Mouse (Mus musculus): ENCODE data around the gene Megf6. TPM values are rescaled to one million over a fixed set of nuclear protein-coding genes. Genes with fewer than 3 reads are reported as not detected.

Gene Megf6
- polyA plus RNA-seq, 1 experiment from 2014 or later, result 43.7 TPM

DNA sequence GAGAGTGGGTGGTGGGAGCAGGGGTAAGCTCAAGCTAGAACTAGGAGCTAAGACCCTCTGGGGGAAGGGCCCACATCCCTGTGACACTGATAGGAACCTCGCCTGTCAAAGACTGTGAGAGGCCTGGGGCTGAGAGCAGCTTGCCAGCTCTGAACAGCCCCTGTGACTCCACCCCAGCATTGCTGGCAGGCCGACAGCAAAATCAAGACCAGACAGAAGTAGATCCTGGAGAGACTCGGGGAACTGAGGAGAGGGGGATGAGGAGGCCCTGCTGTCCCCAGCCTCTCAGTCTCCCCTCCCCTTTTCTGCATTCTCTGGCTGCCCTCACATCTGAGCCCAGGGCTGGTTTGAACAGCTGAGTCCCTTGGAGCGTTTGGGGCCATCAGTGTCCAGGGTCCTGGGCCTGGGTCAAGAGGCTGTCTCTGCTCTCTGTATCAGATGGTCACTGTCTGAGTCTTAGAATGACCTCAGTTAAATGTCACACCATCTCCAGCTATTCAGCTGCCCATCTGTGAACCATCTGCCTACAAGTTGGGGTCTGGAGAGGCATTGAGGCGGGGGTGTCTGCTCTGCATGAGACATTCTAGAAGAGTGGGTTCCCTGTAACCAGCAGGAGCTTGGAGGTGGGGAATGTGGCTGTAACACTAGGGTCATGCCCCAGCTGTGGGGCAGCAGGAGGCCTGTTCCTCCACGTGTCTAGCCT, 53.9 kb downstream of the Megf6 start:
- peak overlapping the region; percentile 30; the same call in 1 of the 2 replicates for H3K27ac ChIP-seq
- H3K36me3 ChIP-seq, result no peaks in the 10 kb centered on the region
- WGBS, result 29% methylated on average over 6 of the region's 6 CpGs
- no peak overlapping the region for H3K4me2 ChIP-seq (replicated peaks)
- no peak overlapping the region for H3K9ac ChIP-seq
- H3K27me3 ChIP-seq, result no peaks in the 10 kb centered on the region
- no peak for ATAC-seq (ENCODE audit: low FRiP score)
- H3K4me1 ChIP-seq, result peaks cover 34% of the 10 kb centered on the region
- H3K4me3 ChIP-seq, result no peak overlapping the region
- no peaks in the 10 kb centered on the region for H3K9me3 ChIP-seq (replicated peaks)

- no peaks in the 10 kb centered on the region for H3K9me3 ChIP-seq (replicated peaks)
- no peaks in the 10 kb centered on the region for H3K36me3 ChIP-seq
- H3K4me3 ChIP-seq, result no peak overlapping the region
- no peaks in the 10 kb centered on the region for H3K27me3 ChIP-seq
- H3K4me1 ChIP-seq, result peaks cover 29% of the 10 kb centered on the region
- WGBS, result 45% methylated on average over 9 of the region's 9 CpGs
- H3K9ac ChIP-seq, result no peak overlapping the region
- H3K27ac ChIP-seq, result 0 out of 2 replicates have a peak overlapping the region, but pooled peaks have one; percentile 30
- no peak overlapping the region for H3K4me2 ChIP-seq (replicated peaks)
- ATAC-seq (ENCODE audit: low FRiP score), result no peak
These were observed 54.4 kb downstream of the Megf6 start for GRCm38 (mm10) chr4:154224970-154225309.

- 81% methylated on average over 9 of the region's 11 CpGs for WGBS
- Histone ChIP-seq H3K4me2 (replicated peaks) (no peak overlapping the region), H3K36me3 (no peaks in the 10 kb centered on the region), H3K9ac (no peak overlapping the region), H3K27ac (no peak overlapping the region), H3K27me3 (no peaks in the 10 kb centered on the region), H3K4me1 (peaks cover 36% of the 10 kb centered on the region), H3K9me3 (replicated peaks) (no peaks in the 10 kb centered on the region), H3K4me3 (no peak overlapping the region)
- ATAC-seq (ENCODE audit: low FRiP score), result no peak
These were observed 56.1 kb downstream of the Megf6 start for GRCm38 (mm10) chr4:154226678-154227077.

- no peak overlapping the region for H3K4me3 ChIP-seq
- H3K36me3 ChIP-seq, result no peaks in the 10 kb centered on the region
- H3K9ac ChIP-seq, result no peak overlapping the region
- no peak overlapping the region for H3K4me2 ChIP-seq (replicated peaks)
- H3K9me3 ChIP-seq (replicated peaks), result no peaks in the 10 kb centered on the region
- no peaks in the 10 kb centered on the region for H3K27me3 ChIP-seq
- no peak for ATAC-seq (ENCODE audit: low FRiP score)
- peaks cover 36% of the 10 kb centered on the region for H3K4me1 ChIP-seq
- H3K27ac ChIP-seq, result no peak overlapping the region
- 72% methylated on average over 11 of the region's 11 CpGs for WGBS
These were observed 57.8 kb downstream of the Megf6 start for GRCm38 (mm10) chr4:154228336-154228735.

- 94% methylated on average over 9 of the region's 9 CpGs for WGBS
- Histone ChIP-seq H3K9me3 (replicated peaks) (no peaks in the 10 kb centered on the region), H3K27me3 (no peaks in the 10 kb centered on the region), H3K27ac (no peak overlapping the region), H3K4me2 (replicated peaks) (no peak overlapping the region), H3K4me1 (peaks cover 31% of the 10 kb centered on the region), H3K36me3 (no peaks in the 10 kb centered on the region), H3K9ac (no peak overlapping the region), H3K4me3 (no peak overlapping the region)
- no peak for ATAC-seq (ENCODE audit: low FRiP score)
These were observed 59.0 kb downstream of the Megf6 start for GRCm38 (mm10) chr4:154229569-154229968.

- no peaks in the 10 kb centered on the region for H3K36me3 ChIP-seq
- no peaks in the 10 kb centered on the region for H3K27me3 ChIP-seq
- H3K27ac ChIP-seq, result no peak overlapping the region
- no peaks in the 10 kb centered on the region for H3K9me3 ChIP-seq (replicated peaks)
- peaks cover 27% of the 10 kb centered on the region for H3K4me1 ChIP-seq
- no peak overlapping the region for H3K4me2 ChIP-seq (replicated peaks)
- H3K9ac ChIP-seq, result no peak overlapping the region
- ATAC-seq (ENCODE audit: low FRiP score), result no peak
- no peak overlapping the region for H3K4me3 ChIP-seq
- 85% methylated on average over 7 of the region's 7 CpGs for WGBS
These were observed 60.9 kb downstream of the Megf6 start for GRCm38 (mm10) chr4:154231380-154231779.

DNA sequence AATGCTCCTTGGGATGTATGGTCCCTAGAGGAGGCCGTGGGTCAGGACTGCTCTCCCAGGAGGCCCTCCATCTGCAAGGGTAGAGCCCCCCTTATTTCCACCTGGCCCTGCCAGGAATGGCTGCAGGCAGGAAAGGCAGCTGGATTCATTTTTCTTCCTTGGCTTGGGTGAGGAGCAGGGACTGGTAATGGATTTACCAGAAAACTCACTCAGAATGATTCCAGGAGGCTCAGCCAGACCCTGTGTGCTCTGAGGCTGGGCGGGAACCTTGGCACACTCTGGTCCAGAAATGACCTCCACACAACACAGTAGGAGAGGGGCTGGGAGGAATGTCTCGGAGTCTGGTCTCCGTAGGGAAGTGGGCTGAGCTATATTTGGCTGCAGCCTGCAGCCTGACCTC, 61.8 kb downstream of the Megf6 start:
- ATAC-seq (ENCODE audit: low FRiP score), result no peak
- H3K4me3 ChIP-seq, result no peak overlapping the region
- H3K27me3 ChIP-seq, result no peaks in the 10 kb centered on the region
- H3K36me3 ChIP-seq, result no peaks in the 10 kb centered on the region
- no peaks in the 10 kb centered on the region for H3K9me3 ChIP-seq (replicated peaks)
- peaks cover 34% of the 10 kb centered on the region for H3K4me1 ChIP-seq
- 65% methylated on average over 4 of the region's 4 CpGs for WGBS
- H3K9ac ChIP-seq, result no peak overlapping the region
- no peak overlapping the region for H3K27ac ChIP-seq
- H3K4me2 ChIP-seq (replicated peaks), result no peak overlapping the region

GRCm38 (mm10) chr4:154236001-154236400, 65.5 kb downstream of the Megf6 start:
- Histone ChIP-seq H3K4me2 (replicated peaks) (no peak overlapping the region), H3K27me3 (no peaks in the 10 kb centered on the region), H3K4me3 (no peak overlapping the region), H3K9ac (no peak overlapping the region), H3K9me3 (replicated peaks) (no peaks in the 10 kb centered on the region), H3K27ac (no peak overlapping the region), H3K36me3 (no peaks in the 10 kb centered on the region), H3K4me1 (peaks cover 32% of the 10 kb centered on the region)
- 72% methylated on average over 3 of the region's 3 CpGs for WGBS
- ATAC-seq (ENCODE audit: low FRiP score), result no peak

GRCm38 (mm10) chr4:154236893-154237292, 66.4 kb downstream of the Megf6 start:
- peak overlapping the region; percentile 55 for H3K9ac ChIP-seq

DNA sequence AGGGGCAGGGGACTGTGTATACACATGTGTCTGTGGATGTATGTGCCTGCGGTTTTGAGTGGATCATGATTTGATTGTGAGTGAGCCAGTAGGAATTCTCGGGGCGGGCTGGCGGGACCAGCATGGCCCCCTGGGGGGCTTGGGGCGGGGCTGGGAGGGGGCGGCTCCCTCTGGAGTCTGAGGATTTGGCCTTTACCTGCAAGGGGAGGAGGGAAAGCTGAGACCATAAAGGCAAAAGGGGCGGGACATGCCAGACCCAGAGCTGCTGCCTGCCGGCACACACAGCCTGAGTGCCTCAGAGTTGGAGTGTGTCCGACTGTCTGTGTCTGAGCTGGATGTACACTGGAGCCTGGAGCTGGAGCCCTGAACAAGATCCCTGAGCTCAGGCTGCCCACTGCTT, 66.8 kb downstream of the Megf6 start:
- H3K9me3 ChIP-seq (replicated peaks), result no peaks in the 10 kb centered on the region
- H3K4me2 ChIP-seq (replicated peaks), result peak overlapping the region; percentile 48
- peak overlapping the region; percentile 4 for H3K4me3 ChIP-seq
- 3% methylated on average over 9 of the region's 9 CpGs for WGBS
- peaks cover 25% of the 10 kb centered on the region for H3K4me1 ChIP-seq
- H3K36me3 ChIP-seq, result no peaks in the 10 kb centered on the region
- peak overlapping the region; percentile 55 for H3K9ac ChIP-seq
- no peaks in the 10 kb centered on the region for H3K27me3 ChIP-seq
- peak overlapping the region; percentile 30; the same call in 1 of the 2 replicates for H3K27ac ChIP-seq
- peak; percentile 58; the same call in 1 of the 2 replicates for ATAC-seq (ENCODE audit: low FRiP score)

More at GRCm38 (mm10) chr4:154236893-154237292, 66.4 kb downstream of the Megf6 start:
- Histone ChIP-seq H3K4me1 (peaks cover 25% of the 10 kb centered on the region), H3K27me3 (no peaks in the 10 kb centered on the region), H3K36me3 (no peaks in the 10 kb centered on the region), H3K4me2 (replicated peaks) (peak overlapping the region; percentile 48), H3K27ac (peak overlapping the region; percentile 30), H3K9me3 (replicated peaks) (no peaks in the 10 kb centered on the region), H3K4me3 (peak overlapping the region; percentile 4; the same call in 1 of the 2 replicates)
- peak; percentile 57; the same call in 1 of the 2 replicates for ATAC-seq (ENCODE audit: low FRiP score)
- 10% methylated on average over 10 of the region's 10 CpGs for WGBS

DNA sequence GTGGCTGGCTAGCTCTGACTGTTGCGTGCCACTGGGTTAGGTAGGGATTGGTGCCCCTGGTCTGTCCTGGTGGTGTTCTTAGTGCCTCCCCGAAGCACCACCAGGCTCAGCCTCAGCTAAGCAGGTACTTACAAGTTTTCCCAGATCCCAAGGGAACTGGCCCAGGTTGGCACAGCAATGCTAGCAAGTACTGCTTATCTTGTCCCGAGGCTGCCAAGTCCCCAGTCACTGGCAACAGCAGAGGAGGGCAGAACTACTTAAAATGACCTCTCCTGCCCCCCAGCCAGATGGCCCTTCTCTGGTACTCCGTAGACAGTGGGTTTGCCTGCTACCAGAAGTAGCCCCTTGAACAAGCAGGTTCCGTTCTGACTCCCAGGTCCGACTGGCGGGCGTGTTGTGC, 68.7 kb downstream of the Megf6 start:
- H3K9me3 ChIP-seq (replicated peaks), result no peaks in the 10 kb centered on the region
- no peaks in the 10 kb centered on the region for H3K36me3 ChIP-seq
- 90% methylated on average over 8 of the region's 8 CpGs for WGBS
- H3K4me1 ChIP-seq, result peaks cover 19% of the 10 kb centered on the region
- H3K4me2 ChIP-seq (replicated peaks), result no peak overlapping the region
- H3K4me3 ChIP-seq, result no peak overlapping the region
- no peak overlapping the region for H3K27ac ChIP-seq
- H3K27me3 ChIP-seq, result no peaks in the 10 kb centered on the region
- no peak for ATAC-seq (ENCODE audit: low FRiP score)
- no peak overlapping the region for H3K9ac ChIP-seq

GRCm38 (mm10) chr4:154240608-154241007, 70.1 kb downstream of the Megf6 start:
- Histone ChIP-seq H3K4me3 (no peak overlapping the region), H3K27ac (no peak overlapping the region), H3K9me3 (replicated peaks) (no peaks in the 10 kb centered on the region), H3K4me1 (peaks cover 19% of the 10 kb centered on the region), H3K4me2 (replicated peaks) (no peak overlapping the region), H3K36me3 (no peaks in the 10 kb centered on the region), H3K9ac (no peak overlapping the region), H3K27me3 (no peaks in the 10 kb centered on the region)
- 73% methylated on average over 11 of the region's 11 CpGs for WGBS
- ATAC-seq (ENCODE audit: low FRiP score), result no peak

GRCm38 (mm10) chr4:154245342-154245741, 74.8 kb downstream of the Megf6 start:
- Histone ChIP-seq H3K27ac (no peak overlapping the region), H3K9ac (no peak overlapping the region), H3K27me3 (no peaks in the 10 kb centered on the region), H3K4me1 (peaks cover 34% of the 10 kb centered on the region), H3K36me3 (no peaks in the 10 kb centered on the region), H3K4me3 (no peak overlapping the region), H3K4me2 (replicated peaks) (no peak overlapping the region), H3K9me3 (replicated peaks) (no peaks in the 10 kb centered on the region)
- no peak for ATAC-seq (ENCODE audit: low FRiP score)
- WGBS, result 75% methylated on average over 7 of the region's 7 CpGs
